Mouse (Mus musculus): ENCODE data around the gene Arhgdia.

- TF ChIP-seq CTCF (IDR thresholded peaks at IDR 0.05; ENCODE audit: control insufficient read depth, insufficient read depth, insufficient read length), result no peak
- TF ChIP-seq CEBPB (IDR thresholded peaks at IDR 0.05; ENCODE audit: low read depth), result no peak
Observed at GRCm38 (mm10) chr11:120538955-120539284, 42.5 kb downstream of the Arhgdia start.

All from C2C12 (cell line).